Mouse (Mus musculus) Patski (cell line): ENCODE measurements around the gene Tcaim. TPM values are rescaled to one million over a fixed set of nuclear protein-coding genes. Genes with fewer than 3 reads are reported as not detected.

Experiments
- ATAC-seq: fragments of 100-300 bp; one replicate; pipeline ENCODE4 v1.8.0; 2021
- CTCF ChIA-PET: fragments of 350-600 bp; sonication (Branson Sonifier 250); formaldehyde crosslinking; loops from one replicate; lab custom pipeline; 2022; ENCODE audit warnings: inconsistent platforms; lab: Charles Lee
- POLR2A ChIA-PET: fragments of 350-600 bp; sonication (Branson Sonifier 250); formaldehyde crosslinking; loops from one replicate; lab custom pipeline; 2022; ENCODE audit warnings: antibody characterized with exemption, inconsistent platforms; lab: Charles Lee
- DNase-seq: peaks from one replicate; pipeline ENCODE4 v3.0.0-alpha.2; 2011; ENCODE audit warnings: low read depth, low spot score
- H3K27me3 ChIP-seq: fragments of 371-371 bp; one replicate; pipeline ENCODE4 v1.5.1; 2021
- CTCF ChIP-seq: fragments of 100-300 bp; IDR thresholded peaks from one replicate; pipeline ENCODE4 v1.5.1; 2021
- in situ Hi-C: fragments of 300-500 bp; cut with MboI; formaldehyde crosslinking; loops from 3 replicates; pipeline ENCODE4 v1.11.1; 2018; ENCODE audit warnings: low pct_unique_long_range_greater_than_20kb, mixed read lengths
- polyA plus RNA-seq: library from polyadenylated mRNA; unstranded; gene quantifications from one replicate; pipeline ENCODE4 v1.2.3, GENCODE M21; 2021

The Tcaim gene
- polyA plus RNA-seq, result 9.3 TPM

- in situ Hi-C loops, result no loop called here
- no peak for TF ChIP-seq CTCF
Measured at GRCm38 (mm10) chr9:122805053-122805844, at the start of gene Tcaim. Tcaim (plus strand) TSS chr9:122805539.

GRCm38 (mm10) chr9:122757614-122758013 lies 47.7 kb upstream of the Tcaim start:
- peaks cover 15% of the 10 kb centered on the region for H3K27me3 ChIP-seq
- DNase-seq (no peak), ATAC-seq (no peak)
- no peak for TF ChIP-seq CTCF
- ChIA-PET POLR2A (no interaction called here), CTCF (no interaction called here)
- in situ Hi-C loops, result no loop called here

More at GRCm38 (mm10) chr9:122805053-122805844, at the start of gene Tcaim:
- DNase-seq (peak; percentile 39), ATAC-seq (peak; percentile 96)
- POLR2A ChIA-PET, result interaction anchor here (1.4 kb wide), 1 partner anchor 11 kb away, joined by 5 read pairs; no protein-coding TSS in a partner anchor
- peaks cover 20% of the 10 kb centered on the region for H3K27me3 ChIP-seq
- CTCF ChIA-PET, result no interaction called here

GRCm38 (mm10) chr9:122760111-122760510 lies 45.2 kb upstream of the Tcaim start:
- in situ Hi-C loops, result no loop called here
- DNase-seq (no peak), ATAC-seq (no peak)
- H3K27me3 ChIP-seq, result peaks cover 4% of the 10 kb centered on the region
- POLR2A ChIA-PET, result interaction anchor here (0.5 to 0.7 kb wide), 2 partner anchors 12 to 253 kb away, joined by 3 read pairs; no protein-coding TSS in a partner anchor
- CTCF ChIA-PET, result no interaction called here
- no peak for TF ChIP-seq CTCF

GRCm38 (mm10) chr9:122785231-122785630 lies 20.1 kb upstream of the Tcaim start:
- no peak for ATAC-seq
- no peak for DNase-seq
- in situ Hi-C loops, result no loop called here
- H3K27me3 ChIP-seq, result peaks cover 81% of the 10 kb centered on the region
- ChIA-PET POLR2A (no interaction called here), CTCF (no interaction called here)
- no peak for TF ChIP-seq CTCF

- DNase-seq, result no peak
- ATAC-seq, result no peak
- H3K27me3 ChIP-seq, result peaks cover 83% of the 10 kb centered on the region
- POLR2A ChIA-PET, result no interaction called here
- no peak for TF ChIP-seq CTCF
- in situ Hi-C loops, result no loop called here
- CTCF ChIA-PET, result no interaction called here
Measured at GRCm38 (mm10) chr9:122786534-122786933, 18.8 kb upstream of the Tcaim start.

- CTCF ChIA-PET, result no interaction called here
- in situ Hi-C loops, result no loop called here
Measured at GRCm38 (mm10) chr9:122805845-122806341, 554 bp downstream of the Tcaim start.

GRCm38 (mm10) chr9:122807186-122807585 lies 1.8 kb downstream of the Tcaim start:
- peaks cover 3% of the 10 kb centered on the region for H3K27me3 ChIP-seq
- ATAC-seq (no peak), DNase-seq (no peak)
- CTCF ChIA-PET, result no interaction called here
- no peak for TF ChIP-seq CTCF
- POLR2A ChIA-PET, result no interaction called here
- in situ Hi-C loops, result no loop called here

More at GRCm38 (mm10) chr9:122805845-122806341, 554 bp downstream of the Tcaim start:
- POLR2A ChIA-PET, result interaction anchor here (0.5 to 1.4 kb wide), 3 partner anchors 10 to 201 kb away, joined by 3 to 5 read pairs (median 3); no protein-coding TSS in a partner anchor
- DNase-seq, result no peak
- no peak for TF ChIP-seq CTCF
- ATAC-seq, result peak; percentile 65
- H3K27me3 ChIP-seq, result peaks cover 15% of the 10 kb centered on the region

GRCm38 (mm10) chr9:122810212-122810611 lies 4.9 kb downstream of the Tcaim start:
- ChIA-PET POLR2A (interaction anchor here (0.6 kb wide), 1 partner anchor 606 kb away, joined by 3 read pairs; no protein-coding TSS in a partner anchor), CTCF (no interaction called here)
- ATAC-seq (no peak), DNase-seq (no peak)
- in situ Hi-C loops, result no loop called here
- no peaks in the 10 kb centered on the region for H3K27me3 ChIP-seq
- TF ChIP-seq CTCF, result no peak

- POLR2A ChIA-PET, result no interaction called here
- ATAC-seq, result no peak
- TF ChIP-seq CTCF, result no peak
- in situ Hi-C loops, result no loop called here
- CTCF ChIA-PET, result interaction anchor here (0.6 kb wide), 1 partner anchor 9 kb away, joined by 3 read pairs; no protein-coding TSS in a partner anchor
- DNase-seq, result no peak
- H3K27me3 ChIP-seq, result no peaks in the 10 kb centered on the region
Measured at GRCm38 (mm10) chr9:122812386-122812785, 7.0 kb downstream of the Tcaim start.

GRCm38 (mm10) chr9:122814775-122815174 lies 9.4 kb downstream of the Tcaim start:
- POLR2A ChIA-PET, result no interaction called here

GRCm38 (mm10) chr9:122815239-122815851 lies 10.0 kb downstream of the Tcaim start:
- no peak for TF ChIP-seq CTCF
- POLR2A ChIA-PET, result no interaction called here

More at GRCm38 (mm10) chr9:122814775-122815174, 9.4 kb downstream of the Tcaim start:
- in situ Hi-C loops, result no loop called here
- DNase-seq (no peak), ATAC-seq (no peak)
- CTCF ChIA-PET, result interaction anchor here (1.8 kb wide), 1 partner anchor 9 kb away, joined by 9 read pairs; no protein-coding TSS in a partner anchor
- H3K27me3 ChIP-seq, result no peaks in the 10 kb centered on the region
- TF ChIP-seq CTCF, result no peak

More at GRCm38 (mm10) chr9:122815239-122815851, 10.0 kb downstream of the Tcaim start:
- in situ Hi-C loops, result no loop called here
- no peak for ATAC-seq
- CTCF ChIA-PET, result interaction anchor here (1.2 kb wide), 1 partner anchor 29 kb away, joined by 4 read pairs; the partner anchor contains the start of gene Gm35549
- H3K27me3 ChIP-seq, result no peaks in the 10 kb centered on the region
- DNase-seq, result no peak
